8 mouse cellular contexts compared by ENCODE assay signal in the genomic region with DNA sequence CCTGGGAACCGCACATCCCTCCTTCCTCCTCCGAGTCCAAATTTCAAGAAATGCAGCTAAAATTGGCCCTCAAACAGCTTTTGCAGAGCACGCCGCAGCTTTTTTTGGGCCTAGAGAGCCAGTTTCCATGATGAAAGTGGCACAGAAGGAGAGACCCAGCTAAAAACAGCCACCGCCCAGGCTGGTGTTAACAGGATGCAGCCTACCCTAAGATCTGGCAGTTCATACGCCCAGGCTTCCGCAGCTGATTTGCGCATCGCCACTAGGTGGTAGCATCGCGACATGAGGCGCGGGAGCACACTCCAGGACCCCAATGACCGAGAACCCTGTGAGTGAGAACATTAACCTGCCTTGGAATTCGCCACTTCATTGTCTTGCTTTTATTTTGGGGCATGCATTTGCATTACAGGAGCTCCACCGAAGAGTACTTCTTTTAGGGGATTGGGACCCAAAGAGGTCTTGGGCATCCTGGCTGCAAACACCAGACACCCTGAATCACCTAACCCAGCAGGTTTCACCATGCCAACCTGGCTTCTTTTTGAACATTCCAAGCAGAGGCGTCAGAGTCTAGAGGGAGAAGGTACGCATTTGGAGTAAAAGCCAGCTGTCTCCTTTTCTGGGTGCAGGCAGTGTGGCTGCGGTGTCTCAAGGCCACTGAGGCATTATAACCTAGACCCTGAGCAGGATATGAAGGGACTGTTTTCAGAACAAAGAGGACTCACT.
DNase-seq lines count a peak whose midpoint lies in the region; ATAC-seq lines count a peak whose summit lies in the region.

No protein-coding gene starts in this region.

- no peak overlapping the region for H3K27ac ChIP-seq in midbrain, embryonic 11.5 days (ENCODE audit: low read depth, low read length)

- DNase-seq in adrenal gland, adult 18-20 months (ENCODE audit: low spot score in 2 of 2), result peak; percentile 74 to 79
- DNase-seq in gastrocnemius, postnatal 14 days, result peak; percentile 72
- peak; percentile 41 for DNase-seq in induced T-regulatory cell, adult 2 months (ENCODE audit: low read depth)
- peak; percentile 85 to 91 for DNase-seq in left cerebral cortex, adult 8-10 months (ENCODE audit: low spot score in 2 of 2)
- DNase-seq in midbrain, embryonic 11.5 days (ENCODE audit: low spot score, missing footprints), result peak; percentile 98
- DNase-seq in spleen, postnatal 10 days (ENCODE audit: low spot score in 2 of 2), result peak; percentile 9 to 58

- no peaks in the 10 kb centered on the region for H3K9me3 ChIP-seq in midbrain, embryonic 11.5 days (ENCODE audit: control insufficient read depth, low read length)

- no peaks in the 10 kb centered on the region for H3K36me3 ChIP-seq in midbrain, embryonic 11.5 days (ENCODE audit: control insufficient read depth, insufficient read depth, low read length)

- intact Hi-C loops in gastrocnemius, postnatal 14 days (cut with DNase I; ENCODE audit: low total_unique reads), result loop anchor here (10.0 kb wide), 1 partner anchor 985 kb away; a partner anchor contains a TSS

- ATAC-seq in common myeloid progenitor, adult 5-6 weeks (replicated peaks; ENCODE audit: low read depth, poor library complexity, severe bottlenecking), result peak; percentile 87
- peak; percentile 87 for ATAC-seq in midbrain, embryonic 11.5 days (ENCODE audit: low FRiP score)
- no peak for ATAC-seq in erythroblast, adult 5-6 weeks (replicated peaks; ENCODE audit: low FRiP score, poor library complexity, severe bottlenecking)

- no peaks in the 10 kb centered on the region for H3K4me1 ChIP-seq in midbrain, embryonic 11.5 days (ENCODE audit: control insufficient read depth, insufficient read depth, low read length)

- H3K9ac ChIP-seq in midbrain, embryonic 11.5 days (ENCODE audit: low read length), result no peak overlapping the region

- H3K27me3 ChIP-seq in midbrain, embryonic 11.5 days (ENCODE audit: control insufficient read depth, insufficient read depth, low read length), result no peaks in the 10 kb centered on the region

- 19% methylated on average over 19 of the region's 19 CpGs for WGBS in midbrain, embryonic 11.5 days

- H3K4me2 ChIP-seq in midbrain, embryonic 11.5 days, result no peak overlapping the region

- no peak overlapping the region for H3K4me3 ChIP-seq in midbrain, embryonic 11.5 days (ENCODE audit: low read depth, low read length)

Comparison
In these comparisons a context has a peak if more than half of its experiments do, and no peak if none do; other contexts are left out.
1. DNase-seq: peak in every context shown above with its lines; median percentile 98 in midbrain, embryonic 11.5 days; 88 in left cerebral cortex, adult 8-10 months; 76 in adrenal gland, adult 18-20 months; 72 in gastrocnemius, postnatal 14 days; 41 in induced T-regulatory cell, adult 2 months; 34 in spleen, postnatal 10 days.